Mouse (Mus musculus) effector memory CD4-positive, alpha-beta T cell, adult 7 months (primary cell): Measurements from ENCODE around the gene Olfr137. TPM values are rescaled to one million over a fixed set of nuclear protein-coding genes. Genes with fewer than 3 reads are reported as not detected.

Experiments used
- polyA plus RNA-seq: library from polyadenylated mRNA; unstranded; fragments of 100-300 nt; shearing (Covaris generic); gene quantifications from one replicate; pipeline ENCODE4 v1.2.1, GENCODE M21; 2017

The Olfr137 gene
- not detected for polyA plus RNA-seq

GRCm38 (mm10) chr17:38307470-38307869 is at the start of gene Olfr137:
Olfr137 (minus strand) TSS chr17:38307570.

GRCm38 (mm10) chr17:38329531-38329930 is 22.2 kb upstream of the Olfr137 start, which contains the start of gene Olfr136:
Olfr136 (plus strand) TSS chr17:38329831.

GRCm38 (mm10) chr17:38260735-38261134 is 46.6 kb downstream of the Olfr137 start, which contains the start of gene Olfr138:
Olfr138 (plus strand) TSS chr17:38261035.

Other genes starting within 250 kb of the Olfr137 start
- gene Olfr129, start 247.5 kb downstream of the Olfr137 start, polyA plus RNA-seq = 0.23 TPM
- gene Olfr130, start 243.6 kb downstream of the Olfr137 start, polyA plus RNA-seq = not detected
- gene Olfr131, start 218.9 kb downstream of the Olfr137 start, polyA plus RNA-seq = not detected
- gene Olfr132, start 173.0 kb downstream of the Olfr137 start, polyA plus RNA-seq = not detected
- gene Olfr133, start 162.3 kb downstream of the Olfr137 start, polyA plus RNA-seq = not detected
- not detected for gene Olfr134, start 136.2 kb downstream of the Olfr137 start, polyA plus RNA-seq
- gene Olfr135, start 103.2 kb downstream of the Olfr137 start, polyA plus RNA-seq = not detected
- 1.1 TPM for gene Olfr138, start 46.5 kb downstream of the Olfr137 start, polyA plus RNA-seq
- gene Olfr136, start 22.3 kb upstream of the Olfr137 start, polyA plus RNA-seq = 0.77 TPM
- not detected for gene Esp36, start 112.6 kb upstream of the Olfr137 start, polyA plus RNA-seq
- gene Esp34, start 246.6 kb upstream of the Olfr137 start, polyA plus RNA-seq = not detected